Mouse (Mus musculus): ENCODE results near the gene Slc25a5. TPM values are rescaled to one million over a fixed set of nuclear protein-coding genes. Genes with fewer than 3 reads are reported as not detected.

Gene Slc25a5
- polyA plus RNA-seq (2015; fragmentation: Nextera tagmentation; extraction: Ambion mirVana) = 530 and 612 TPM in 2 replicates

- H3K9me3 ChIP-seq (replicated peaks) = no peaks in the 10 kb centered on the region
- 15% methylated on average over 41 of the region's 41 CpGs for WGBS
- H3K4me2 ChIP-seq = peak within 1 kb of the TSS; percentile 53
- peaks cover 3% of the 10 kb centered on the region; the same call in 1 of the 2 replicates for H3K4me1 ChIP-seq
- peak within 1 kb of the TSS; percentile 82 for H3K27ac ChIP-seq (replicated peaks)
- peak; percentile 96 for ATAC-seq (ENCODE audit: low FRiP score)
- H3K9ac ChIP-seq (replicated peaks) = peak within 1 kb of the TSS; percentile 61
- no peaks in the 10 kb centered on the region for H3K27me3 ChIP-seq (replicated peaks)
- H3K36me3 ChIP-seq = no peaks in the 10 kb centered on the region
- H3K4me3 ChIP-seq (replicated peaks) = peak within 1 kb of the TSS; percentile 60
These were observed at the start of gene Slc25a5 for GRCm38 (mm10) chrX:36795424-36796162. Gene Slc25a5, plus strand, starts transcription at chrX:36795651.

- Histone ChIP-seq H3K4me3 (replicated peaks) (no peak overlapping the region), H3K27me3 (replicated peaks) (no peaks in the 10 kb centered on the region), H3K9me3 (replicated peaks) (no peaks in the 10 kb centered on the region), H3K9ac (replicated peaks) (no peak overlapping the region), H3K4me1 (no peaks in the 10 kb centered on the region), H3K27ac (replicated peaks) (no peak overlapping the region), H3K4me2 (no peak overlapping the region), H3K36me3 (no peaks in the 10 kb centered on the region)
- ATAC-seq (ENCODE audit: low FRiP score) = no peak
- 88% methylated on average over 8 of the region's 8 CpGs for WGBS
These were observed 48.7 kb upstream of the Slc25a5 start for GRCm38 (mm10) chrX:36746789-36747188.

- ATAC-seq (ENCODE audit: low FRiP score) = no peak
- no peak overlapping the region for H3K4me3 ChIP-seq (replicated peaks)
- WGBS = 27% methylated on average over 3 of the region's 3 CpGs
- H3K36me3 ChIP-seq = no peaks in the 10 kb centered on the region
- no peak overlapping the region for H3K9ac ChIP-seq (replicated peaks)
- H3K4me1 ChIP-seq = no peaks in the 10 kb centered on the region
- no peak overlapping the region for H3K27ac ChIP-seq (replicated peaks)
- H3K9me3 ChIP-seq (replicated peaks) = no peaks in the 10 kb centered on the region
- H3K27me3 ChIP-seq (replicated peaks) = no peaks in the 10 kb centered on the region
- H3K4me2 ChIP-seq = no peak overlapping the region
These were observed 46.9 kb upstream of the Slc25a5 start for GRCm38 (mm10) chrX:36748573-36748972.

GRCm38 (mm10) chrX:36749281-36749785 lies 46.1 kb upstream of the Slc25a5 start:
- no peak overlapping the region for H3K27ac ChIP-seq (replicated peaks)
- H3K27me3 ChIP-seq (replicated peaks) = no peaks in the 10 kb centered on the region
- no peak overlapping the region for H3K9ac ChIP-seq (replicated peaks)
- 84% methylated on average over 6 of the region's 6 CpGs for WGBS
- ATAC-seq (ENCODE audit: low FRiP score) = no peak
- H3K4me1 ChIP-seq = no peaks in the 10 kb centered on the region
- no peaks in the 10 kb centered on the region for H3K36me3 ChIP-seq
- no peaks in the 10 kb centered on the region for H3K9me3 ChIP-seq (replicated peaks)
- H3K4me3 ChIP-seq (replicated peaks) = no peak overlapping the region
- H3K4me2 ChIP-seq = no peak overlapping the region

GRCm38 (mm10) chrX:36750591-36750990 lies 44.9 kb upstream of the Slc25a5 start:
- Histone ChIP-seq H3K4me1 (no peaks in the 10 kb centered on the region), H3K27me3 (replicated peaks) (no peaks in the 10 kb centered on the region), H3K27ac (replicated peaks) (no peak overlapping the region), H3K36me3 (no peaks in the 10 kb centered on the region), H3K9ac (replicated peaks) (no peak overlapping the region), H3K4me3 (replicated peaks) (no peak overlapping the region), H3K4me2 (no peak overlapping the region), H3K9me3 (replicated peaks) (no peaks in the 10 kb centered on the region)
- 92% methylated on average over 1 of the region's 1 CpGs for WGBS
- no peak for ATAC-seq (ENCODE audit: low FRiP score)

- no peaks in the 10 kb centered on the region for H3K4me1 ChIP-seq
- H3K27me3 ChIP-seq (replicated peaks) = no peaks in the 10 kb centered on the region
- no peak overlapping the region for H3K4me3 ChIP-seq (replicated peaks)
- H3K4me2 ChIP-seq = no peak overlapping the region
- H3K36me3 ChIP-seq = no peaks in the 10 kb centered on the region
- no peak overlapping the region for H3K27ac ChIP-seq (replicated peaks)
- ATAC-seq (ENCODE audit: low FRiP score) = no peak
- H3K9ac ChIP-seq (replicated peaks) = no peak overlapping the region
- H3K9me3 ChIP-seq (replicated peaks) = no peaks in the 10 kb centered on the region
- 86% methylated on average over 3 of the region's 3 CpGs for WGBS
These were observed 42.9 kb upstream of the Slc25a5 start for GRCm38 (mm10) chrX:36752586-36752985.

GRCm38 (mm10) chrX:36757796-36758472 lies 37.5 kb upstream of the Slc25a5 start:
- WGBS = 72% methylated on average over 7 of the region's 7 CpGs
- H3K4me3 ChIP-seq (replicated peaks) = no peak overlapping the region
- no peaks in the 10 kb centered on the region for H3K4me1 ChIP-seq
- no peak for ATAC-seq (ENCODE audit: low FRiP score)
- H3K4me2 ChIP-seq = no peak overlapping the region
- H3K36me3 ChIP-seq = no peaks in the 10 kb centered on the region
- H3K9ac ChIP-seq (replicated peaks) = no peak overlapping the region
- no peaks in the 10 kb centered on the region for H3K9me3 ChIP-seq (replicated peaks)
- no peaks in the 10 kb centered on the region for H3K27me3 ChIP-seq (replicated peaks)
- no peak overlapping the region for H3K27ac ChIP-seq (replicated peaks)

GRCm38 (mm10) chrX:36758566-36758965 lies 36.9 kb upstream of the Slc25a5 start:
- H3K36me3 ChIP-seq = no peaks in the 10 kb centered on the region
- WGBS = 70% methylated on average over 6 of the region's 6 CpGs
- no peak overlapping the region for H3K4me2 ChIP-seq
- H3K4me3 ChIP-seq (replicated peaks) = no peak overlapping the region
- no peak overlapping the region for H3K9ac ChIP-seq (replicated peaks)
- no peaks in the 10 kb centered on the region for H3K9me3 ChIP-seq (replicated peaks)
- H3K27me3 ChIP-seq (replicated peaks) = no peaks in the 10 kb centered on the region
- H3K27ac ChIP-seq (replicated peaks) = no peak overlapping the region
- no peak for ATAC-seq (ENCODE audit: low FRiP score)
- no peaks in the 10 kb centered on the region for H3K4me1 ChIP-seq

GRCm38 (mm10) chrX:36760946-36761635 lies 34.4 kb upstream of the Slc25a5 start:
- Histone ChIP-seq H3K9me3 (replicated peaks) (no peaks in the 10 kb centered on the region), H3K27ac (replicated peaks) (no peak overlapping the region), H3K4me1 (no peaks in the 10 kb centered on the region), H3K27me3 (replicated peaks) (no peaks in the 10 kb centered on the region), H3K36me3 (no peaks in the 10 kb centered on the region), H3K4me2 (no peak overlapping the region), H3K4me3 (replicated peaks) (no peak overlapping the region), H3K9ac (replicated peaks) (no peak overlapping the region)
- ATAC-seq (ENCODE audit: low FRiP score) = no peak
- 37% methylated on average over 6 of the region's 6 CpGs for WGBS

- H3K36me3 ChIP-seq = no peaks in the 10 kb centered on the region
- ATAC-seq (ENCODE audit: low FRiP score) = no peak
- H3K27me3 ChIP-seq (replicated peaks) = no peaks in the 10 kb centered on the region
- no peaks in the 10 kb centered on the region for H3K9me3 ChIP-seq (replicated peaks)
- 54% methylated on average over 5 of the region's 5 CpGs for WGBS
- H3K4me1 ChIP-seq = no peaks in the 10 kb centered on the region
- H3K4me2 ChIP-seq = no peak overlapping the region
- no peak overlapping the region for H3K9ac ChIP-seq (replicated peaks)
- H3K4me3 ChIP-seq (replicated peaks) = no peak overlapping the region
- H3K27ac ChIP-seq (replicated peaks) = no peak overlapping the region
These were observed 33.2 kb upstream of the Slc25a5 start for GRCm38 (mm10) chrX:36762289-36762688.

- no peaks in the 10 kb centered on the region for H3K36me3 ChIP-seq
- H3K27me3 ChIP-seq (replicated peaks) = no peaks in the 10 kb centered on the region
- H3K4me3 ChIP-seq (replicated peaks) = no peak overlapping the region
- H3K4me1 ChIP-seq = no peaks in the 10 kb centered on the region
- H3K27ac ChIP-seq (replicated peaks) = 0 out of 2 replicates have a peak overlapping the region, but pooled peaks have one; percentile 33
- no peak overlapping the region for H3K4me2 ChIP-seq
- H3K9me3 ChIP-seq (replicated peaks) = no peaks in the 10 kb centered on the region
- ATAC-seq (ENCODE audit: low FRiP score) = no peak
- H3K9ac ChIP-seq (replicated peaks) = no peak overlapping the region
- 46% methylated on average over 4 of the region's 4 CpGs for WGBS
These were observed 32.6 kb upstream of the Slc25a5 start for GRCm38 (mm10) chrX:36762894-36763293.

Measured in neural tube, embryonic 15.5 days (tissue).